Mouse (Mus musculus) lung, postnatal 0 days (tissue): ENCODE results near the gene Adamts6.

Experiments
- CTCF ChIP-seq: IDR thresholded peaks from 2 replicates; pipeline ENCODE4 v1.5.1; 2016; ENCODE audit warnings: antibody characterized with exemption, mild to moderate bottlenecking
- EP300 ChIP-seq: IDR thresholded peaks from 2 replicates; pipeline ENCODE4 v1.6.1; 2016; ENCODE audit warnings: antibody characterized with exemption, mild to moderate bottlenecking, control low read depth

DNA sequence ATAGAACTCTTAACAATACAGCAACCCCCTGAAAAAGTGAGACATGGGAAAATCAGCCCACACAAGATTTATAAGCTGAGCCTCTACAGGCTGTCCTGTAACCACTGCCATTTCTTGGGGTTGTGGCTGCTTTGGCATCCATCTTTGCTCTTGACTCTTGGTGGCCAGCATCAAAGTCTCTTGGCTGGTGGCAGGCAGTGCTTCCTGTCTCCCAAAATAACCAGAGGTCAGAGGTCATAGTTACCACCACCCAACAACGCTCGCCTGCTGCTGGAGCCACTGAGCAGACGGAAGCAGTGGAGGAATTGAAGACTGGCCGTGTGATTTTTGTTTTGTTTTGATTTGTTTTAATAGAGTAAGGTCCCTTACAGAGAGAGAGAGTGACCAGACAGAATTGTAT, 228.5 kb downstream of the Adamts6 start:
- TF ChIP-seq CTCF: no peak
- no peak for TF ChIP-seq EP300
